Mouse (Mus musculus): ENCODE data around the gene Crtap.

DNA sequence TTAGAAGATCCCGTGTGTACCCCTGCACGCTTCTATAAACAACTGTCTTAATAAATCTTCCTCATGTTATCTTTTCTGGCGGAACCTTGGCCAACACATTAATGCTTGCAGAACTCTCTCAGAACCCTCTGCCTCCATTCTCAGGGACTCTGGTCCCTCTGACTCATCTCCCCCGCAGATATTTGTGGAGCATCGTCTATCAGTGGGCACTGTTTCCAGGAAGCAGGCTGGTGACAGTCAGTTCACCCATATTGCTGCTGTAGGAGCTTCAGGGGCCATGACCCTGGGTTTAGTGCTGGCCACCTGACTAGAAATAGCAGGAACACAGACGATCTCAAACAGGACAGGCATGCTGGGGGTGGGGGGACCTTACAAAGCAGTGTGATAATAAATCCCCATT, 3.4 kb downstream of the Crtap start:
- TF ChIP-seq EP300 (IDR thresholded peaks at IDR 0.05; ENCODE audit: insufficient read depth, low read depth, low read length) (no peak), CTCF (IDR thresholded peaks at IDR 0.05; ENCODE audit: low read depth, low read length) (no peak)

All from ES-Bruce4 (cell line).